Mouse (Mus musculus) layer of hippocampus, adult 9-10 months (tissue): ENCODE measurements around the gene Olfr585.

Source experiments
- DNase-seq: peaks from one replicate; pipeline ENCODE4 v3.0.0; 2022; ENCODE audit warnings: low spot score

Olfr585 gene

GRCm38 (mm10) chr7:103097420-103097819, at the start of gene Olfr585:
Gene Olfr585, plus strand, starts transcription at chr7:103097720.
- no peak for DNase-seq

- DNase-seq, result no peak
Observed at GRCm38 (mm10) chr7:103051000-103051399, 46.5 kb upstream of the Olfr585 start, which contains the start of gene Olfr583. Gene Olfr583, plus strand, starts transcription at chr7:103051300.

- no peak for DNase-seq
Observed at GRCm38 (mm10) chr7:103081585-103081984, 15.9 kb upstream of the Olfr585 start, which contains the start of gene Olfr584. Gene Olfr584, plus strand, starts transcription at chr7:103081885.

DNA sequence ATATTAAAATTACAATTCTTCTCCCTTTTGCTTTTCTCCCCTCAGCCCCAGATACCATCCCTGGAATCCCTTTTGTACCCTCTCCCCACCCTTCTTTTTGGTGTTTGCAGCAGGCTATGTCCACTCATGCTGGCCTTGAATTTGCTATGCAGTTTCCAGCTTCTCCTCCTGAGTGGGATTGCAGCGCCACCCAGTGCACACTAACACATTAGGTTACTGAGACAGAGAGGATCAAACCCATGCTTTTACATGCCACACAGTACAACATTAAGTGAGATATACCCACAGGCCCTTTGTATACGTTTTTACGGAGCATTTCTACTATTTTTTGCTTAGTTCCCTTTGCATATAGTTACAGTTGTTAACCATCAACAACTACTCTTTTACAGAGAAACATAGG, 21.9 kb downstream of the Olfr585 start:
- DNase-seq, result no peak

- DNase-seq, result no peak
Observed at GRCm38 (mm10) chr7:103125538-103125937, 28.0 kb downstream of the Olfr585 start, which contains the start of gene Olfr586. Gene Olfr586, minus strand, starts transcription at chr7:103125638.

GRCm38 (mm10) chr7:103140579-103140978, 43.1 kb downstream of the Olfr585 start, which contains the start of gene Olfr588-ps1:
Gene Olfr588-ps1, plus strand, starts transcription at chr7:103140879.
- no peak for DNase-seq
